In the genomic region with DNA sequence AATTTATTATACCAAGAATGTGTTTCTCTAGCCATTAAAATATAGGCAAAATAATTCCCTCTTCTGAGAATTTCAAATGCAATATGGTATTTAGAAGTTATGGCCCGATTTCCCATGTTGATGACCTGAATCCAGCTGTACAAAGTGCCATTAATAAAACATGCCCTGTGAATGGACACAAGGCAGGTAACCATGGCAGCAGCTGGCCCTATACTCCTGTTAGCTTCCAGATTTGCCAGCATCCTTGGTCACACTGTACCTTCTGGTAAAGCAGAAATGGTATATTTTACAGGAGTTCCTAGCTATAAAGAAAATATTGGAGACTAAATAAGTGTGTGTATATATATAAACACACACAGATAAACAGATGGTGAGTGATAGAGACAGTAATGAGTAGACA, we compare ENCODE assay signal across 23 mouse cellular contexts.
"Had no signal": no experiment of that assay in that cellular context is flagged by ENCODE, and none has a peak within 500 bp of the region (broad histone marks: within the 10 kb centered on the region; RNA-seq: fewer than 3 reads in every experiment).

No protein-coding gene starts in this region.

- H3K27me3 ChIP-seq: limb, embryonic 12.5 days; limb, embryonic 15.5 days; neural tube, embryonic 13.5 days had no signal

- H3K9me3 ChIP-seq: limb, embryonic 12.5 days; limb, embryonic 15.5 days; neural tube, embryonic 13.5 days had no signal

- DNase-seq: kidney, adult 18-20 months; kidney, adult 9 months; kidney, postnatal 14 days; kidney, postnatal 4 days; left cerebral cortex, postnatal 4 days; liver, postnatal 0 days; lung, embryonic 14.5 days; right cerebral cortex, adult 18-20 months; right cerebral cortex, postnatal 14 days; right cerebral cortex, postnatal 4 days; thymus, adult 2 months; thymus, postnatal 14 days; thymus, postnatal 4 days had no signal

- H3K4me3 ChIP-seq: limb, embryonic 12.5 days; limb, embryonic 15.5 days; myocyte; neural tube, embryonic 13.5 days had no signal

- H3K4me1 ChIP-seq: limb, embryonic 12.5 days; limb, embryonic 15.5 days; neural tube, embryonic 13.5 days had no signal

- H3K4me2 ChIP-seq: limb, embryonic 12.5 days; limb, embryonic 15.5 days; liver, embryonic 11.5 days; lung, embryonic 14.5 days; neural tube, embryonic 13.5 days had no signal

- H3K27ac ChIP-seq: limb, embryonic 12.5 days; limb, embryonic 15.5 days; liver, embryonic 14.5 days; macrophage; neural tube, embryonic 13.5 days; stomach, postnatal 0 days had no signal

- ATAC-seq: intestine, embryonic 16.5 days; liver, postnatal 0 days; lung, postnatal 0 days had no signal

- H3K9ac ChIP-seq: limb, embryonic 12.5 days; limb, embryonic 15.5 days; liver, embryonic 14.5 days; liver, postnatal 0 days; lung, embryonic 14.5 days; neural tube, embryonic 13.5 days had no signal

- H3K36me3 ChIP-seq: limb, embryonic 12.5 days; limb, embryonic 15.5 days; neural tube, embryonic 13.5 days had no signal
